Mouse (Mus musculus) cortical plate, adult 2 months (tissue): Measurements from ENCODE around the gene Hadhb. TPM values are rescaled to one million over a fixed set of nuclear protein-coding genes. Genes with fewer than 3 reads are reported as not detected.

Experiments used
- H3K27ac ChIP-seq: fragments of 200-500 bp; 2 replicates; pipeline ENCODE4 v1.5.1; 2012; ENCODE audit warnings: low read length, control low read depth, inconsistent platforms; ENCODE audit not compliant: insufficient read depth
- H3K4me1 ChIP-seq: fragments of 200-500 bp; 2 replicates; pipeline ENCODE4 v1.6.1; 2011; ENCODE audit warnings: low read length; ENCODE audit not compliant: control insufficient read depth, insufficient read depth
- H3K4me3 ChIP-seq: fragments of 200-500 bp; 2 replicates; pipeline ENCODE4 v1.5.1; 2011; ENCODE audit warnings: mild to moderate bottlenecking, low read length, control low read depth; ENCODE audit not compliant: insufficient read depth
- CTCF ChIP-seq: fragments of 200-500 bp; IDR thresholded peaks from 2 replicates; pipeline ENCODE4 v1.5.1; 2011; ENCODE audit warnings: mild to moderate bottlenecking, control low read depth, low read length; ENCODE audit not compliant: insufficient read depth; ENCODE audit errors: extremely low read depth
- POLR2A ChIP-seq: fragments of 200-500 bp; IDR thresholded peaks from 2 replicates; pipeline ENCODE4 v1.6.1; 2011; ENCODE audit warnings: mild to moderate bottlenecking, low read length, control low read depth; ENCODE audit not compliant: insufficient read depth; ENCODE audit errors: extremely low read depth
- polyA plus RNA-seq: library from polyadenylated mRNA; depleted of rRNA; stranded (reverse); fragments of >200 nt; gene quantifications from 2 replicates; pipeline ENCODE4 v1.2.3, GENCODE M21; 2012

Hadhb gene
- polyA plus RNA-seq, 1 experiment, result 94.8 TPM

DNA sequence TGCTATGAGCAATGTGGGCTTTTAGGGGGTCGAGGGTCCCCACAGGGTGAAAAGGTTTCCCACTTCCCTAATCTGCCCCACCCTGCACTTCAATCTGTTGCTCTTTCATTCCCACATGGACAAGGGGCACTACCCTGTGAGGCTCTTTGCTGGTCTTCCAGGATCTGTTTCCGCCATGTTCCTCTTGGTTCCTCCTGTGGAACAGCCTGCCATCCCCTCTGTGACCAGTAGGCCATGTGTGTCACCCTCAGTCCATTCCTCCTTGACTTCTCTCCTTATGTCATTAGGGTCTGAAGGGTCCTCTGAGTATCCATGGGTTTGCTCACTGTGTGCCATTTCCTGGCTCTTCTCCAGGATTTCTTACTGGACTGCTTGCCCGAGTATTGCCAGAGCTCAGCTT is 43.3 kb upstream of the Hadhb start:
- H3K4me1 ChIP-seq, result no peaks in the 10 kb centered on the region
- H3K27ac ChIP-seq, result no peak overlapping the region
- H3K4me3 ChIP-seq, result no peak overlapping the region
- no peak for TF ChIP-seq POLR2A
- no peak for TF ChIP-seq CTCF

DNA sequence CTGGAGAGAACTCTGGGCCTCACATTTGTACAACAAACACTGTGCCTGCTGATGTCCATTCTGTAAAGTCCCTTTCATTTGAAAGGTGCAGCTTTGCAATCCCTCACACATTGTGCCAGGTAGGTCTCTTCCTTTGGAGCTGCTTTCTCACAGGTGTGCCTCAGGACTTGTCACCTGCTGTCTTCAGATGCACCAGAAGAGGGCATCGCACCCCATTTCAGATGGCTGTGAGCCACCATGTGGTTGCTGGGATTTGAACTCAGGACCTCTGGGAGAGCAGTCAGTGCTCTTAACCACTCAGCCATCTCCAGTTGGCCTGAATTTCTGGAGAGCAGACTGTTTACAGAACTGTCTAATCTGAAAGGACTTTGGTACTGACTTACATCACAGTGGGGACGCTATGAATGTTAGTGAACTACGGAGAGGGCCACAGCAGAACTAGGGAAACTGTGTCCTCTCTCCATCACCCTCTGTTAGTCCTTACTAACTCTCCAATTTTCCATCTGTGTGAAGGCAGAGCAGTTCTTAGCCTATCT is 42.4 kb upstream of the Hadhb start:
- TF ChIP-seq CTCF (no peak), POLR2A (no peak)

DNA sequence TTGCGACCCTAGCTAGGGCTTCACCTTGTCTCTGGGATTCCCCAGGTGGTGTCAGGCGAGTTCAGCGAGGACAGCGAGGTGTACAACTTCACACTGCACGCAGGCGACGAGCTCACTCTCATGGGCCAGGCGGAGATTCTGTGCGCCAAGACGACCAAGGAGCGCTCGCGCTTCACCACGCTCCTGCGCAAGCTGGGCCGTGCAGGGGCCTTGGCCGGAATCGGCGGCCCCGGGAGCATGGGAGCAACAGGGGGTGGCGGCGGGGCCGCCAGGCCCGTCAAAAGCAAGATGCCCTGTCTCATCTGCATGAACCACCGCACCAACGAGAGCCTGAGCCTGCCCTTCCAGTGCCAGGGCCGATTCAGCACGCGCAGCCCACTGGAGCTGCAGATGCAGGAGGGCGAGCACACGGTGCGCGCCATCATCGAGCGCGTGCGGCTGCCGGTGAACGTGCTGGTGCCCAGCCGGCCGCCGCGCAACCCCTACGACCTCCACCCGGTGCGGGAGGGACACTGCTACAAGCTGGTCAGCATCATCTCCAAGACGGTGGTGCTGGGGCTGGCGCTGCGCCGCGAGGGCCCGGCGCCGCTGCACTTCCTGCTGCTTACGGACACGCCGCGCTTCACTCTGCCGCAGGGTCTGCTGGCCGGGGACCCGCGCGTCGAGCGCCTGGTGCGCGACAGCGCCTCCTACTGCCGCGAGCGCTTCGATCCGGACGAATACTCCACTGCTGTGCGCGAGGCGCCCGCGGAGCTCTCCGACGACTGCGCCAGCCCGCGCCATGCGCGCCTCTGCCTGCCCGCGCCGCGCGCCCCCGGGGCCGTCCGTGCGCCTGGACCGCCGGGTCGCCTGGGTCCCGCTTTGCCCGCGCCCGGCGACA is 40.9 kb upstream of the Hadhb start:
- no peaks in the 10 kb centered on the region for H3K4me1 ChIP-seq
- peak overlapping the region; percentile 36 for H3K4me3 ChIP-seq
- TF ChIP-seq POLR2A (no peak), CTCF (peak; percentile 18; the same call in 1 of the 2 replicates)
- no peak overlapping the region for H3K27ac ChIP-seq

More for the DNA sequence above, 42.4 kb upstream of the Hadhb start:
- H3K27ac ChIP-seq, result no peak overlapping the region
- no peak overlapping the region for H3K4me3 ChIP-seq
- no peaks in the 10 kb centered on the region for H3K4me1 ChIP-seq

DNA sequence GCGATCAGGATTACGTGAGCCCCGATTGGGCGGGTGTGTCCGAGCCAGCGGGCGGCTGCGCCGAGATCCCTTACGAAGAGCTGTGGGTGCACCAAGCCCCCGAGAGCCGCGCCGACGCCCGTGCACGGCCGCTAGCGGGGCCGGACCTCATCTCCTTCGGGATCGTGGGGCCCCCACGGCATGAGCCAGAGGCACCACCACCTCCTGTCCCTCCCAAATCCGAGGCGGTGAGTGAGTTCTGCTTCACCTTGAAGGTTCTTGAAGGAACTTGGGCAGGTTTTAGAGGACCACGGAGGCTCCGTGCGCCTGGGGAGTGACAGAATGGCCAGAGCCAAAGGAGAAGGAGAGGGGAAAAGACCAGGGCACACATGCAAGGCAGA is 40.3 kb upstream of the Hadhb start:
- TF ChIP-seq CTCF (no peak), POLR2A (no peak)
- Histone ChIP-seq H3K27ac (no peak overlapping the region), H3K4me1 (no peaks in the 10 kb centered on the region), H3K4me3 (peak overlapping the region; percentile 36; the same call in 1 of the 2 replicates)

DNA sequence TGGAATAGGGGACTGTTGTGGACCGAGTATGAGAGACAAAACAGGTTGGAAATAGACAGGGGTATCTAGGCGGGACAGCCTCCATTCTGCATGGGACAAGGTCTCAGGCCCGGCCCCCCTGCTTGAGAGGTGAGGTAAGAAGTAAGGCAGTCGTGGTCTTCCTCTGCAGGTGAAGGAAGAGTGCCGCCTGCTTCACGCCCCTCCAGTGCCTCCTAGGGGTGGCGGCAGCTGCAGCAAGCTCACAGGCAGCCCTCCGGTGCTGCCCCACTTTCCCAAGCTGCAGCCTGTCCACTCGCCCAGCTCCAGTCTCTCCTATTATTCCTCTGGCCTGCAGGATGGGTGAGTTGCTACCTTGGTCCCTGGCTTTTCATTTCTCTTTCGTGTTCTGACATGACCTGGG is 39.3 kb upstream of the Hadhb start:
- H3K4me1 ChIP-seq, result no peaks in the 10 kb centered on the region
- H3K27ac ChIP-seq, result no peak overlapping the region
- no peak overlapping the region for H3K4me3 ChIP-seq
- TF ChIP-seq POLR2A, result no peak
- TF ChIP-seq CTCF, result no peak

DNA sequence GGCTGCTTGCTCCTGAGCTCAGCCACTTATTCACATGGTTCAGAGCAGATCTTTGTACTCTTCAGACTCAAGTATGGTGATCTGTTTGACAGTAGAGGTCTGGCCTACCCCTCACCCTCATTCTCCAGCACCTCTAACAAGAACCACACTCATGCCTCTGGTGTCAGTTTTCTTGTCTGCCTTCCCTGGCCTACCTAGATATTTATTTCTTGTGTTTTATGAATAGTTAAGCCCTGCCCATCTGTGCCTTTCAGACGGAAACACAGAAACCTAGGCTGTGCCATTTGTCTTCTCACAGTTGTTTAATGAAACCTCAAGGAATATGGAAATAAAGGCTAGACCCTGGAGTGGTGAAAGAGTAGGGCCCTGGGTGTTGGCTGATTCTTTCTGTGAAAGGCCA is 37.0 kb upstream of the Hadhb start:
- H3K27ac ChIP-seq, result no peak overlapping the region
- no peak overlapping the region for H3K4me3 ChIP-seq
- no peaks in the 10 kb centered on the region for H3K4me1 ChIP-seq
- no peak for TF ChIP-seq POLR2A
- TF ChIP-seq CTCF, result no peak

DNA sequence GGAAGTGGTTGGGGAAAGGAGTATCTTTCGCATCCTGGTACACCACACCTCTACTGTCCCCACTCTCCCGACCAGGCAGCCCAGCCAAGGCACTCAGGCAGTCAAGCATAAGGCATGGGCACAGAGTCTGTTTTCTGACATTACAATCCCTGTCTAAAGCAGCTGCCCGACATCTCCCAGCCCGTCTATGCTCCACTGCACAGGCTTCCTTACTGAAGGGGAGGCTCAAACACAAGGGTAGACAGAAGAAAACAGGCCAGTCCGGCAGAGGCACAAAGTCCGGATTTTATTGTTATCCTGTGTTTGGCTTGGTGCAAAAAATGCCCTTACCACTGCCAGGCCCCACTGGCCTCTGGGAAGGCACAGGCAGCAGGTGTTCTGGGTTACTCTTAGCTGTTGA is 35.9 kb upstream of the Hadhb start:
- no peak for TF ChIP-seq POLR2A
- TF ChIP-seq CTCF, result no peak
- Histone ChIP-seq H3K4me3 (no peak overlapping the region), H3K4me1 (no peaks in the 10 kb centered on the region), H3K27ac (no peak overlapping the region)

DNA sequence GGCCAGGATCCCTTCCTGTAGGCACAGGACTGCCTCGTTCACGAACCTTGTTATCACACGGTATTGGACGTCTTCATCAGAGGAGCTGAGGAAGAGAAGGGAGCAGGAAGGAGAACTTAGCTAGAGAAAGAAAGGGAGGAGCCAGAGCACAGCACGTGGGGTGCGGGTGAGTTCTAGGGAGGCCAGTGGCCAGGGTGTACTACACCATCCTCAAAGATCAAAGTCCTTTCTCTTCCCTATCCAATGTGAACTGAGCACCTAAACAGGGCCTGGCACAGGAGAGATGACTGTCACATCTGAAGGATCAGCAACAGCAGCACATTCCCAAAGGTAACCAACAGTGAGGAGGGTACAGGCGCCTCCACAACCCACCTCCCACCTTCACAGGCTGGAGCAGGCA is 34.9 kb upstream of the Hadhb start:
- H3K4me1 ChIP-seq, result no peaks in the 10 kb centered on the region
- H3K4me3 ChIP-seq, result no peak overlapping the region
- TF ChIP-seq POLR2A (no peak), CTCF (no peak)
- no peak overlapping the region for H3K27ac ChIP-seq

DNA sequence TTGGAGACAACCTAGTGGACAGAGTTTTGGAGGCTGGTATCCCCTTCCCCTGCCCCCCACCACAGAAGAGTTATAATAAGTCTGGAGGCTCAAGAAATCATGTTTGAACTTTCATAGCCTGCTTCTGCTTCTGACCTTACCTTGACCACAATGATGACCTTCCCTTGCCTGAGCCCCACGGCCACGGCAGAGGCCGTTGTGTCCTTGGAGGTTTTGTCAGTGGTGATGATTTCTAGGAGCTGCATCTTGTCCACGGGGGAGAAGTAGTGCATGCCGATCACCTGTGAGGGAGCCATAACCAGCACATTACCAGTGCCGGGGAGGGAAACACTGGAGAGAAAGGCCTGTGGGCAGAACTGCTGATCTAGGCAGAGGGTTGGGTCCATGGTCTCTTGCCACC is 32.6 kb upstream of the Hadhb start:
- no peak for TF ChIP-seq POLR2A
- TF ChIP-seq CTCF, result no peak
- Histone ChIP-seq H3K4me1 (no peaks in the 10 kb centered on the region), H3K27ac (no peak overlapping the region), H3K4me3 (no peak overlapping the region)

DNA sequence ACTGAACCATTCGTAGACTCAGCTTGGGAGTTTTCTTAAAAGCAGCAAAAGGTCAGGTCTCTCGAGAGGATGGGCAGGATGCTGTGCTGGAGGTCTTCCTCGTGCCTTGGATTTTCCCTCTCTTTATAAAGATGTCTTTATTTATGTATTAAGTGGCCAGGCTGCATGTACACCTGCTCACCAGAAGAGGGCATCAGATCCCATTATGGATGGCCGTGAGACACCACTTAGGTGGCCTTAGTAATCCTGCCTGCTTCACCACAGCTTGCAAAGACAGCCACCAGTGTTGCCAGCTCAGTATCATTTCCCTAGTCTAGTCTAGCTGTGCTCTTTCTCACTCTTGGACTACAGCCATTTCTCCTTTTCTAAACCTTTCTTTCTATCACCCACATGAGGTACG is 29.5 kb upstream of the Hadhb start:
- no peak for TF ChIP-seq POLR2A
- TF ChIP-seq CTCF, result peak; percentile 61
- Histone ChIP-seq H3K4me1 (no peaks in the 10 kb centered on the region), H3K27ac (no peak overlapping the region), H3K4me3 (no peak overlapping the region)
